Mouse (Mus musculus): ENCODE results near the gene Dlgap1.

Dlgap1 gene

DNA sequence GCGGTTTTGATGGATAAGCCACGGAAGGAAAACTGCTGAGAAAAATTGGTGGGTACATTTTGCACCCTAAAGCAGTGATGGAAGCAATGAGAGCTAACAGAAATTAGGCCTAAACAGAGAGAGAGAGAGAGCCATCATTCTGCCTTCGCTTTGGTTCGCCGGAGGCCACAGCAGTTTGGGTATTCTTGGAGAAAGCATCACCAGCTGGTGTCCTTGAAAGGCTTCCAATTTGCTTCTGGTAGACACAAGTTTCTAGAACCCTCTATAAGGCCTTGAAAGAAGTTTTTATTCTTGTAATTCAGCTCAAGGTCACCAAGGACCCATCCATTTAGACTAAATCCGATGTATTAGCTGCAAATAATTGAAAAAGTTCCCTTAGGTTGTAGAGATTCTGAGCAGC, 205.0 kb downstream of the Dlgap1 start:
- no peak for DNase-seq (ENCODE audit: low spot score)

DNA sequence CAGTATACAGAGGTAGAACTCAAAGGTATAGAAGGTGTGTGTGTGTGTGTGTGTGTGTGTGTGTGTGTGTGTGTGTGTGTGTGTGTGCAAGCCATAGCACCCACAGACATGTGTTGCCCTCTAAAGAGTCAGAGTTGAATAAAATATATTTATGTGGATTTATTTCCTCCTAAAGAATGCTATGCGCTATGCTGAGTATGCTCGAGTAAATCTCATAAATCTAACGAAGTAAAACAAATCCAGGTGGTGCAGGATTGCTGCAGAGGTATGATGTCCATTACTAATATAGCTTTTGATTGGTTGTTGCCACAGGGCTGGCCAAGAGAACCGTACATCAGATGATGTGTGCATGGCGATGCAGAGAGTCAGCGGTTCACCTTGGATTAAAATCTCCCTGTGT, 222.4 kb downstream of the Dlgap1 start:
- no peak for DNase-seq (ENCODE audit: low spot score)

GRCm38 (mm10) chr17:70222891-70223290, 254.0 kb downstream of the Dlgap1 start:
- DNase-seq (ENCODE audit: low spot score): no peak

GRCm38 (mm10) chr17:70247342-70247741, 278.5 kb downstream of the Dlgap1 start:
- no peak for DNase-seq (ENCODE audit: low spot score)

- DNase-seq (ENCODE audit: low spot score): no peak
Measured at GRCm38 (mm10) chr17:70248250-70248649, 279.4 kb downstream of the Dlgap1 start.

GRCm38 (mm10) chr17:70252476-70252875, 283.6 kb downstream of the Dlgap1 start:
- no peak for DNase-seq (ENCODE audit: low spot score)

GRCm38 (mm10) chr17:70256371-70256770, 287.5 kb downstream of the Dlgap1 start:
- no peak for DNase-seq (ENCODE audit: low spot score)

DNA sequence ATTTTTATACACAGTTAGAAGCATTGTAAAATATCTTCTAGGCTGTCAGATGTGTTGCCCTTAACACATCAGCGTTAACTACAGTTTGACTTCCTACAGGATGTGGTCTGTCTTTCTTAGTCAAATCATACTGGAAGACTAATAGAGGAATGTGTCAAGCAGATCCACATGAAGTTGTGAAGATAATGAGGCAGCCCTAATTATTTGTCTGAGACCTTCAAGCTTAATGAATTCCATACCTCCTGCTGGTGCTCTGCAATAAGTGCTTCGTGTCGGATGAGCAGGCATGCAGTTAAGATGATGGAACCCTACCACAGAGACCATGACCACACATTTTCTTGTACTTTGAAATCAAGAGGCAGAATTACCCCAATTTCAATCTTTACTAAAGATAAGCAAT, 294.3 kb downstream of the Dlgap1 start:
- no peak for DNase-seq (ENCODE audit: low spot score)

DNA sequence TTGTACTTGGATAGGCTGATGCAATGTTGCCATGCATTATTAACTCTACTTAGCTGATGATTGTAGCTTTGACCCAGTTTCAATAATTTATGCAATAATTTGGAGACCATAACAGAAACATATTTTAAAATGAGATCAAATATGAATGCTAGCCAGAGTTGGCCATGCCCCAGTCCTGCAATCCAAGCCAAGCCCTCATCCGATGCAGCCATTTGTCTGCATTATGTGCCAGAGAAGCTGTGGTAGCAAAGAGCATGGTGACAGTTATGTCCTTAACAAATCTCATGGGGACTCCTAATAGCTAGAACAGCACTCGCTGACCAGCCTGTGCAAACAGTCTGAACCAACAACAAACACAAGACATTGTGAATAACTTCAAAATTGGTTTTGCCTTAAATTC, 303.3 kb downstream of the Dlgap1 start:
- no peak for DNase-seq (ENCODE audit: low spot score)

DNA sequence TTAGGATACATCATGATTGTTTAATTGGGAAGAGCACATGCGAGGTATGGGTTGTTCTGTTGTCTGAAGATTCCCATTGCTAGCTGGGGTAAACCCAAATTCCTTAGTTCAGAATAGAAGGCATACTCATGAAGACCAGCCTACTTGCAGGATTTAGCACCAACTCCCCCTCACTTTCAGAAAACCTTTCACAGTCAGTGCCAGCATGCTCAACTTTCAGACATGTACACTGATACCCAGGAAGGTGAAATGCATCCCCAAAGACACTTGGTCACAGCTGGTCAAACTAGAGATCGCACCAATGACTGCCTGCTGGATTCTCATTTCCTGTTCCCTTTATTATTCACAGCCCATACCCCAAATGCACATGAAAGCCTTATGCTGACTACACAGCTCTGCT, 318.8 kb downstream of the Dlgap1 start:
- DNase-seq (ENCODE audit: low spot score): no peak

DNA sequence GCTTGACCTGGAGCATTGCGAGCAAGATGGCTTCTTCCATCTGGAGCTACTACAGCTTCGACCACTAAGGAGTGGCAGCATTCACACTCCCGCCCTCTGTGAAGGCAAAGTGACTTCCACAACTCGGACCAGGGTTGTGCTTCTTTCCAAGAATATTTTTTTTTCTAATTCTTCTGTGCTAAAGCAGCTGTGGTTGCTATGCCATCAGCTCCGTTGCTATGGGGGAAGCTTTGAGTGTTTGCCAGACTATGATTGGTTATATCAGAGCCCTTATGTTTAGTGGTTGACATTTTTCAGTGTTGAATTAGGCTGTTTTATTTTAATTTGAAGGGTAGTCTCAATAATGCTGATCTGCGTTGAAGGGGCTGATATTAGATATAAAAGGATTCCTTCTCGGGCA, 325.2 kb downstream of the Dlgap1 start:
- DNase-seq (ENCODE audit: low spot score): no peak

- no peak for DNase-seq (ENCODE audit: low spot score)
Measured at GRCm38 (mm10) chr17:70301941-70302478, 333.1 kb downstream of the Dlgap1 start.

GRCm38 (mm10) chr17:70302656-70303055, 333.8 kb downstream of the Dlgap1 start:
- DNase-seq (ENCODE audit: low spot score): no peak

GRCm38 (mm10) chr17:70305021-70305420, 336.1 kb downstream of the Dlgap1 start:
- no peak for DNase-seq (ENCODE audit: low spot score)

DNA sequence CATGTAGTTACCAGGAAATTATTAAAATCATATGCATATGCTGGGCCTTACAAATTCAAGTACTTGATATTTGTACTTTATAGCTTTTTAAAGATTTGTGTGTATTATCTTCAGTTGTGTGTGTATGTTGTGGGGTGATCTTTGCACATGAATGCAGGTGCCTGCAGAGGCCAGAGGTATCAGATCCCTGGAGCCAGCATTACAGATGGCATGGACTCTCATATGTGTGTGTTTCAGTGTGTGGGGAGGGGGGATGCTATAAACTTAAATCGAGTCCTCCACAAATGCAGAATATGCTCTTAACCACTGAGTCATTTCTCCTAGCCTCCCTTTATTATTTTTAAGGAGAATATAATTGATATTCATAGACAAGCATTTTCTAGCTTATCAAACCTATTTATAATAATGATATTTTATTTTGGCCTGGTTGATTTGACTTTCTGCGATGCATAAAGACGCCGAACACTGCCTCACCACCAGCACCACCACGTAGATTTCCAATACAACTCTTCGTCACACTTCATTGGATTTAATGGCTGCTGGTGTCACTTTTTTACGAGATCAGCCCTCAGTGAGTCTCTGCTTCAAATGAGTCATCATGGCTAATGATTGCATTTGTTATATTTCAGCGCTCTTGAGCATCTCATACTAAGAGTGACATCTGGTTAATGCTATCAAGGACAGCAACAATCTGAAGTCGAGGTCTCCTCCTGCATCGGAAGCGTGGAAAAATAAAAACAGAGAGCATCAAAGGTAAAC, 338.7 kb downstream of the Dlgap1 start:
- DNase-seq (ENCODE audit: low spot score): no peak

DNA sequence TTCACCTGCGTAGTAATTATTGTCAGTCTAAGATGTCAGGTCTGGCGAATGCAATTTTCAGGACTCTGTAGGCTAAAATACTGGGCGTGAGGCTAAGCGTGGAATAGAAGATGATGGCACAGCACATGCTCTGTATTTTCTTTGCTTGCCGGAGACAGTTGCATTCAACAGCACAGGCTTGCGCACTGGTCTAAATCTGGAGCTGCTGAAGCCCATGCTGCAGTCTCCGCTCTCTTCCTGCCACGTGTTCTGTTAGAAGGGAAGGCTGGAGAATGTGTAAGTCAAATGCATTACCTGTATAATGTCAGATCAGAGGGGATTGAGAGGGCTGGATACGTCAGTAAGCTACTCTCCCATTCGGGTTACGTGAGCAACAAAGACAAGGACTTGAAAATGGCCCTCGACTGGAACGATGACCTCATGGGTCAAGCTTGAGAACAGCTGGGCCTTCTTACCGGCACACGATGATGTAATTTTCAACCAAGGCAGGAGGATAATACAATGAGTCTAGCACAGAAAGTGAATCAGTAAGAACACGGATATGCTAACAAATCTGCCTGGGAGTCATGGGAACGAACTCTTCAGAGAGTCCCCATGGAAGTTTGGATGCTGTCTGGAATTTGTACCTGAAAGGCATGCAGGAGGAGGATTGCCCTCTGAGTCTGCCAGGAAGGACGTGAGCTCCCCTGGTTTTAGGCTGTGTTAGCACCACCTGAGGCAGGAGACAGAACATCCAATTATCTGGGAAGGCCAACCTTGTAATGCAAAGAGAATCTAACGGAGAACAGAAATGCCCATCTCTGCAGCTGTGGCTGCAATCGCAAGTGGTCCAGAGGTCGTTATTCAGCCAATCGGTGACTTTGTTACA, 339.7 kb downstream of the Dlgap1 start:
- no peak for DNase-seq (ENCODE audit: low spot score)

DNA sequence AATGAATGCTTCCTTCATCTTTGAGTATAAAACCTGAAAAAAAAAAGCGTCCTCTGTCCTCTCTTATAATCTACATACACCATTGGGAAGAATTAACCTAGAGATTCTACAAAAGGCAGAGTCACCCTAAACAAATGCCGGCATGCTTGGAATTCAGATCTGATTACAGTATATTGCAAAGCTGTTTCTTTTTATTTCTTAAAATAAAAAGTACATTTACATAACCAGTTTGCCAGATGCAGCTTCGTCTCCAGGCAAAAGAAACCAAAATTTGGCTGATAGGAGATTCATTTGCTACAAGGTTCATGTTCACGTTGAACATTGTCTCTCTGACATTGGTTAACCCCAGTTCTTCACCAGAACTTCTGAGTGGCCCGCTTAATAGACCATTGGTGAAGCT, 347.5 kb downstream of the Dlgap1 start:
- no peak for DNase-seq (ENCODE audit: low spot score)

DNA sequence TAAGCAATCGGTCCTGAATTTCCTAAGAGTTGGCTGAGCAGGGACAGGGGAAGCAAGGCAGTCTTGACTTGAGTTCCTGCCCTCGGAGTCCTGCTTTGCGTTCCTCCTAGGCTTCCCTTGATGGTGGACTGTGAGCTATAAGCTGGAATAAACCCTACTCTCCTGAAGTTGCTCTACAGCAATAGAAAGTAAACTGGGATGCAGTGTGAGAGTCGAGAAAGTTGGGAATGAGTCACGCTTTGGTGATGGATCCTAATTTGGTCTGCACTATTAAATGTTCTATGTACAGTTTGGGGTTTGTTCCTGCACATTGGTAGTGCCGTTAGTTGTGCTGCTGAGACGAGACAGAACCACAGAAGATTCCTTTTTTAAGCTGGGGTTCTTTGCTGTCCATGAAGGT, 348.9 kb downstream of the Dlgap1 start:
- no peak for DNase-seq (ENCODE audit: low spot score)

DNA sequence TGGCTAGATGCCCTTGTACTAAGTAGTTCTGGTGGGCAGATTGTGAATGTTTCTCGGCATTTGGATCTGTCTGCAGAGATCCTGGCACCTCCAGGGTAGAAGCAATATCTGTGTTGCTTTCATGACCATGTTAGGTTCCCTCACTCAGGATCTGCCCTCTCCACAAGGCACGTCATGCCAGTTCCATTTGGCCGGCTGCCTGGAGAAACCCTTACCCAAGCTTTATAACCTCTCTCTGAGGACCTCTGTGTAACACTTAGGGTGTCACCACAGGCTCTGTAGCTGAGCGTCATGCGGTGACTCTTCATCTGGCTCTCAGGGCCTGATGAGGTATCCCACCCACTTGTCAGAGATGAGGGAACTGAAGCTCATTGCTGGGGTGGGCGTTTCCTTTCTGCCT, 353.1 kb downstream of the Dlgap1 start:
- DNase-seq (ENCODE audit: low spot score): no peak

- DNase-seq (ENCODE audit: low spot score): no peak
Measured at GRCm38 (mm10) chr17:70333440-70333839, 364.6 kb downstream of the Dlgap1 start.

- DNase-seq (ENCODE audit: low spot score): no peak
Measured at GRCm38 (mm10) chr17:70334171-70334570, 365.3 kb downstream of the Dlgap1 start.

DNA sequence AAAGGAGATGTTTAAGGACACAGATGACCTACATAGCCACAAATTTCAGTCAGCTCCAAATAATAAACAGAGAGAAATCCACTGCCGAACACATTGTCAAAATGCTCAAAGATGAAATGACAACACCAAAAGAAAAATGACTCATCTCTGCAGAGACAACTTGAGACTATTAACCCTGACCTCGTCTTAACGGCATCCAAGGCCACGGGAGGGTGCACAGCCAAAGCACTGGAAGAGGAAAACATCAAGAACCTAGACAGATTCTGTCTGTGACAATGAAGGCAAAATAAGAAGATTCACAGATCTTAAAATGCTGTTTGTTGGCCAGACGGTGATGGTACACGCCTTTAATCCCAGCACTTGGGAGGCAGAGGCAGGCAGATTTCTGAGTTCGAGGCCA, 370.9 kb downstream of the Dlgap1 start:
- no peak for DNase-seq (ENCODE audit: low spot score)

DNA sequence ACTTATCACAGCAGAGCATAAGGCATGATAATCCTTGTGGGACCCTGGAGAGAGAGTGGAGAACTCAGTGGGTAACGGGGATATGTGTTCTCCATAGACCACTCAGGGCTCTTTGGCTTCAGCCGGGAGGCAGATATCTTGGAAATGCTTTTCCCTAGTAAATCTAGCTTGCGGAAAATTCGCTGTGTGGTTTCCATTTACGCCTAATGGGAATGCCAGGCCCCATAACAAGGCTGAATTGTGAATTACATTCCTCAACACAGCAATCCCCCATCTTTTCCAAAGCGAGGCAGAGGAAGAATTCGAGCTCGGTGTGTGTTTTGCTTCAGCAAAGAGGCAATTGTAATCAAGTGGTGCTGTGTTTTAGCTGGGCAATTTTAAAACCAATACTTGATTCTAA, 372.4 kb downstream of the Dlgap1 start:
- no peak for DNase-seq (ENCODE audit: low spot score)
